Mouse (Mus musculus): ENCODE measurements around the gene Hspd1.
"Not testable (repeated sequence)": the region's sequence is repeated elsewhere in the genome, so short reads cannot be mapped to it uniquely, and the experiment has no call there.

Gene Hspd1

DNA sequence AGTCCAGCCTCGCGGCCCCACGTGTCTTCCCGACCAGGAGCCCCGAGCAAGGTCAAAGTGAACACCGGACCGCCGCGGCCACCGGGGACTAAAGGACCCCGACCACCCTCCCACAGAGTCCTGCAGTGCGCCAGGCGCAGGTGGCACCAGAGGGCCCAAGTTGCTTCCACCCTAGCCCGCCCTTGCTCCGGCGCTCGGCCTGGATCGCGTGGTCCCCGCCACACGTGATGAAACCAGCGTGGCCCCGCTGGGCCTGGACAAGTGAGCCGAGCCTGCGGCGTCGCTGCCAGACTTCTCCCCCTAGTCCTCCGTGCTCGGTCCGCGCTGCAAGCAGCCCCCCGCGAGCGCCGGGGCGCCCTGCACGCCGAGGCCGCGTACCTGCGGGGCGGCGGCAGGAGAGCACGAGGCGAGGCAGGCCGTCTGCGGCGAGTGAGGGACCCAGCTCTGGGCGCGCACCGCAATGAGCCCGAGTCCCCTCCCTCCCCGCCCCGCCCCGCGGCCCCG is 590 bp downstream of the Hspd1 start:
- peak; percentile 22 for DNase-seq (ENCODE audit: low spot score)

DNA sequence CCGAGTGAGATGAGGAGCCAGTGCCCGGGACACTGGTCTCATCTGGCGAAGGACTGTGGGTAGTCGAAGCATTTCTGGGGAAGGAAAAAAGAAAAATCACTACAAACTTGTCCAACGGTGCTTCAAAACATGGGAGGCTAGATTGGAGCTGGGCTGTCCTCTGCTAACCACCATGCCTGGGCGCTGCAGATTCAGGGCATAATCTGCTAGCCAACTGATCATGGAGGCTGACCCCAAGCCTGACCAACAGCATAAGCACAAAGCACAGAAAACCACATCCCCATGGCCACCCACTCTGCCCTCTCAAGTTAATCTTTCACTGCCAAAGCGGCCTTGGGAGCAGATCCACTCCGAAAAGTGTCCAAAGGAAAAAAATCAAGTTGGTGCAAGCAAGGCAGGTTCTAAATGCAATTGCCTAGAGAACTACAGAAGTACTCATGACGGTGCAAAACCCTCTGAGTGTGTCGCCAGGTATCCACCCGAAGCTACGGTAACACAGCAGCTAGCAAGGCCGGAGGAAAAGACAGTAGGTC is 1.1 kb downstream of the Hspd1 start:
- DNase-seq (ENCODE audit: low spot score) = no peak

DNA sequence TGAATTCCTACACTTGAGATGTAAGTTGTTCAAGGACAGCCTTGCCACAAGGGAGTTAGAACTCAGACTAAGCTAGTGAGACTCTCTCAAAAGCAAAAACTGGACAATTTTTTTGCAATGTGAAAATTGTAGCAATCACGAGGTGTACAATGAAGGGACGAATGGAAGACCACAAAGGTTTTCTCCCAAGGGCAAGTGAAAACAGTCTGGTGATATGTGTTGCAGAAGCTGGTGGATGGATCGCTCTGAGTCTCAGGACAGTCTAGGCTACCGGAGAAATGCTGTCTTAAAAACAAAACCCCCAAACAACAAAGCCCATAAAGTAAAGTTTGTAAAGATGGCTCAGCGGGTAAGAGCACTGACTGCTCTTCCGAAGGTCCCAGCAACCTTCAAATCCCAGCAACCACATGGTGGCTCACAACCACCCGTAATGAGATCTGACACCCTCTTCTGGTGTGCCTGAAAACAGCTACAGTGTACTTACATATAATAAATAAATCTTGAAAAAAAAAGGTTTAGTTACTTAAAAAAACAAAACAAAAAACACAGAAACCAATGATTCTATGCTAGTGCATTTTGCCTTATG is 2.2 kb downstream of the Hspd1 start:
- no peak for DNase-seq (ENCODE audit: low spot score)

DNA sequence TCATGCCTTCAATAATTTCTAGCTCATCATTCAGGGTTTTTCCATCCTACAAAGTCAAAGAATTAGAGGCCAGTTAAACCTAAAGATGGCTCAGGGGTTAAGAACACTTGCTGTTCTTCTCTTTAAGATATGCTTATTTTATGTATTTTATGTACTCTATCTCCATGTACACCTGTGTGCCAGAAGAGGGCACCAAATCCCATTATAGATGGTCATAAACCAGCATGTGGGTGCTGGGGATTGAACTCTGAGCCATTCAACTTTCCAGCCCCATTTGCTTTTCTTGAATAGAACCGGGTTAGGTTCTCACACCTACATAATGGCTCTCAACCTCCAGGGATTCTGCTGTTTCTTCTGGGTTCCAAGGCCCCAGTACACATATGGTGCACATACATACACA is 5.9 kb downstream of the Hspd1 start:
- no peak for DNase-seq (ENCODE audit: low spot score)

DNA sequence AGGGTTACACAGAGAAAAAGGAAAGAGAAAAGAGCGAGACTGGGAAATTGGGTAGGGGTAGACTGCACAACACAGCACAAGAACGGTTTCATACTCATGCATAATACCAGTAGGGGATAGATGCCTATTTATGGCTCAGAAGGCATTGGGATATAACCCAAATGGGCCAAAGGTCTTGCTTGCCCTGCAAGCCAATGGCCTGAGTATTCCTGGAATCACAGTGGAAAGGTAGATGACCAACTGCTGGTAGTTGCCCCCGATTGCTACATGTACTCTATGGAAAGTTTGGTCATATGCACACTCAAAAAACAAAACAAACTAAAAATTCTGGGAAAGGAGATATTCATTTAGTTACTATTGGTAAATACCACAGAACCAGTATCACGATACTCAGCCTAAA is 8.4 kb downstream of the Hspd1 start:
- no peak for DNase-seq (ENCODE audit: low spot score)

DNA sequence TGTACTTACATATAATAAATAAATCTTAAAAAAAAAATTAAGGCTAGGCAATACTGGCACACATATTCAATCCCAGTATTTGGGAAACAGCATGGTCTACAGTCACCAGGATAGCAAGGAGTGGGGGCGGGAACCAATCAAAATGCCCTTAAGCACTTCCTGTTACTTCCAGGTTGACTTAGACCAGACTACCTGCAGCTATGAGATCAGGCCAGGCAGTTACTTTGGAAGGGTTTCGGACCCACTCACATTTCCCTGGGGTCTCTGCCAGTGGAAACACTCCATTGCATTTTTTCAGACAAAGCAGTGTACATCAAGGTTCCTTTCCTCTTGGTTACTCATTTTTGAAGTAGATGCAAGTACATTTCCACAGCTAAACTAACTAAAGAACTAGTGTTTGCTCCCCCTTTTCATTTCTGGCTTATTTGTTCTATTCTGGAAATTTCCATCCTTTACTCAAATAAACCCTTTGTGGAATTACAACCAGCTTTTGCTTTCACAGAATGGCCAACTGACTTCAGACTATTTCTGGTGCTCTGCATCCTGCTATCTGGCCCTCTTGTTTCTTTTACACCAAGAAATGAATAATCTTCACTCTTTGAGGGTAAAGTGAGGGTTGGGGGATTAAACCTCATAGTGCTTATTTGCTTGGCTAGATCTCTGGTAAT is 11.1 kb downstream of the Hspd1 start:
- no peak for DNase-seq (ENCODE audit: low spot score)

DNA sequence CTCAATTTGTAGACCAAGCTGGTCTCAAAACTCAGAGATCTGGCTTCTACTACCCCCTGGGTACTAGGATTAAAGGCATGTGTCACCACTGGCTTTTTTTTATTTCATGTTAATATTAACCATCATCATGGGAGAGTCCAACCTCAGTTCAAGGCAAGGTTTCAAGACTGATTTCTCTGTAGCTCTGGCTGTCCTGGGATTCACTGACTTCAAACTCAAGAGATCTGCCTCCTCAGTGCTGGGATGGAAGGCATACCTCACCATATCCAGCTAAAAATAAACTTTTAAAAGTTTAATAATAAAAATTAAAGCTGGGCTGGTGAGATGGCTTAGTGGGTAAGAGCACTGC is 11.7 kb downstream of the Hspd1 start:
- no peak for DNase-seq (ENCODE audit: low spot score)

DNA sequence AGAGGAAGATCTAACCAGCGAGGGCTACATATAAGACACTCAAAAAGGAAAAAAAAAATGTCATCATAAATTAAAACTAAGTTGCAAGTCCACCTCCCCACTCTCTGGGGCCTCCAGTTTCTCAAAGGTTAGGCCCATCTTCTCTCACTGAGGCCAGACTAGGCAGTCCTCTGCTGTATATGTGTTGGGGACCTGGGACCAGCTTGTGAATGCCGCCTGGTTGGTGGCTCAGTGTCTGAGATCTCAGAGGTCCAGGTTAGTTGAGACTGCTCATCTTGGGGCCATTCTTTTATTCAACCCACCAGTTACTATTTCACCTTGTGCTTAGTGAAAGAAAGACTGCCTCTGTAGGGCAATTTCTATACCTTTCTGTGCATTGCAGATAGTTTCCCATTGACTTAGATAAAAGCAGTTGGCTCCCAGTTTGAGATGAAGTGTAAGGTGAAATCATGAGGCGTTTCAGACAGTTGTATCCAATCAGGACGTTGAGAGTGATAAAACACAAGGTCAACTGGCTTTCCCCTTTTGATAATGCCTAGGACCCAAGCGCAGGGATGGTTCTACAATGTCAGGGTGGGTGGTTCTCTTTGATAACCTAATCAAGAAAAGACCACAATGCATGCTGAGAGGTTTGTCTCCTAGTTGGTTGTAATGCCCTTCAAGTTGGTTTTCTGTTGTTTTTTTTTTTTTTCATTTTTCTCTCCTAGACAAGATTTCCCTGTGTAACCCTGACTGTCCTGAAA is 12.2 kb downstream of the Hspd1 start:
- DNase-seq (ENCODE audit: low spot score) = no peak

DNA sequence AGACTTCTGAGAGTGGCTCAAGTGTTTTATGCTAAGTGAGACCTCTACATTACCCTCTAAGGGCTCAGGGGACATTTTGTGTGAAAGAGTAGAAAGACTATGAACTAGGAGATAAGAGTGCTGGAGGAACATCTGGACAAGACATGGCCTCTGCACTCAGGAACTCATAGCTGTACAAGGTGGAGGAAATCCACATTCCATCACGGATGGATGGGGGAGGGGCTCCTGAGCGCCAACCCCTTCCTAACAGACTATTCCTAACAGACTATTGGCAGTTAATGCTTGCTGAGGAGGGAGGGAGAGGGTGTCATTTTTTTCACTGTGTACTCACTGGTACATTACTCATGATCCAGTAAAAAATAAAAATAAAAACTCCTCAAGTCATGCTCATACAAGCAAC is 13.3 kb downstream of the Hspd1 start:
- no peak for DNase-seq (ENCODE audit: low spot score)

DNA sequence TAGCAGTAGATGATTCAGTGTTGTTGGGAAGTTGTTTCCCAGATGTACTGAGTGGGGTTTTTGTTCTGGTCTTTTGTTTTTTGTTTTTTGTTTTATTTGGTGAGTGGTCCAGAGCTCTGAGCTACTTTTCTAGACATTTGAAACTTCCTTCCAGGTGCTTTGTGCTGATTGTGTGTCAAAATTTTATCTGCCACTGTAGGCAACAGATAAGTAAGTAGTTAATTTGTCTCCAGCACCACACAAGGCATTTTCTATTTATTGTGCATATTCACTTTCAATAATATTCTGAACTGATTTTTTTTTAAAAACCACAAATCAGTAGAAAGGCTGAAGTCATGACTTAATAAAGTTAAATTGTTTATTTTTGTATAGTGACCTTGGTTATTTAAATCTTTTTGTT is 15.7 kb downstream of the Hspd1 start:
- not testable (repeated sequence) for DNase-seq (ENCODE audit: low spot score)

DNA sequence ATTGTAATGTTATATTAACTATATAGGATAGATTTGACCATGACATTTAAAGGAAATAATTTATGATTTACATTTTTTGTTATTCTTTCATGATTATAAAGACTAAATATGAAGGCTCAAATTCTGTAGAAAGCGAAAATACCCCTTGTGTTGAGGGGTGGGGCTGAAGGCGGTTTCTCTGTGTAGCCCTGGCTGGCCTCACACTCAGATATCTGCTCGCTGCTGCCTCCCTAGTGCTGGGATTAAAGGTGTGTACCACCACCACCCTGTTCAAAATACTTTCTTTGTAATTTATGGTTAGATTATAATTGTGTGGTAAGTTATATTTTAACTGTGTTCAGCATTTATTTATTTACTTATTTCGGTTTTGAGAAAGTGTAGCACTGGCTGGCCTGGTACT is 26.3 kb downstream of the Hspd1 start:
- no peak for DNase-seq (ENCODE audit: low spot score)

DNA sequence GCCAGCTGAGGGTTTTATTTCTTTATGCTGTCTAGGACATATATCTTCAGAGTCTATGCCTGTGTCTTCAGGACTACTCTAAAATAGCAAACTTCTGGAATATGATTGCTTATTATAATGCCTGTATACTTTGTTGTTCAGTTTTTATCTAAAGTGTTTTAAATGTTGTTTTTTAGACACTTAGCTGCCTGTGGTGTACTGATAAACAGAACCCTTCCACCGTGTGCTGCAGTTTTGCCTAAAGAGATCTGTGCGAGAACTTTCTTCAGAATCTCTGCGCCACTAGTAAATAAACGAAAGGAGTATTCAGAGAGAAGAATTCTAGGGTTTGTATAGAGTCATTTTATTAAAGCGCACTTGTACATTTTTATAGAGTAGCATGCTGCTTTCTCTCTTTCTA is 26.9 kb downstream of the Hspd1 start:
- DNase-seq (ENCODE audit: low spot score) = no peak

DNA sequence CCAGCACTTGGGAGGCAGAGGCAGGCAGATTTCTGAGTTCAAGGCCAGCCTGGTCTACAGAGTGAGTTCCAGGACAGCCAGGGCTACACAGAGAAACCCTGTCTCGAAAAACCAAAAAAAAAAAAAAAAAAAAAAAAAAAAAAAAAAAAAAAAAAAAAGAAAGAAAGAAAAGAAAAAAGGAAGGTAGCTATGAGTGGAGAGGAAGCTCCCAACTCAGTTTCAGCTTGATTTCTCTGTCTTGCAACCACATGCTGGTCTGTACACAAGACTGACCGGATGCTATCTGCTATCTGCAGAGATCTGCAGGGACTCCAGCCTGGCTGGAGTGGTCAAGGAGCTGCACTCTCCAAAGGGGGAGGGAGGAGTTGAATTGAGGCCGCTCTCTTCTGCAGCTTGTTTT is 29.7 kb downstream of the Hspd1 start:
- not testable (repeated sequence) for DNase-seq (ENCODE audit: low spot score)

DNA sequence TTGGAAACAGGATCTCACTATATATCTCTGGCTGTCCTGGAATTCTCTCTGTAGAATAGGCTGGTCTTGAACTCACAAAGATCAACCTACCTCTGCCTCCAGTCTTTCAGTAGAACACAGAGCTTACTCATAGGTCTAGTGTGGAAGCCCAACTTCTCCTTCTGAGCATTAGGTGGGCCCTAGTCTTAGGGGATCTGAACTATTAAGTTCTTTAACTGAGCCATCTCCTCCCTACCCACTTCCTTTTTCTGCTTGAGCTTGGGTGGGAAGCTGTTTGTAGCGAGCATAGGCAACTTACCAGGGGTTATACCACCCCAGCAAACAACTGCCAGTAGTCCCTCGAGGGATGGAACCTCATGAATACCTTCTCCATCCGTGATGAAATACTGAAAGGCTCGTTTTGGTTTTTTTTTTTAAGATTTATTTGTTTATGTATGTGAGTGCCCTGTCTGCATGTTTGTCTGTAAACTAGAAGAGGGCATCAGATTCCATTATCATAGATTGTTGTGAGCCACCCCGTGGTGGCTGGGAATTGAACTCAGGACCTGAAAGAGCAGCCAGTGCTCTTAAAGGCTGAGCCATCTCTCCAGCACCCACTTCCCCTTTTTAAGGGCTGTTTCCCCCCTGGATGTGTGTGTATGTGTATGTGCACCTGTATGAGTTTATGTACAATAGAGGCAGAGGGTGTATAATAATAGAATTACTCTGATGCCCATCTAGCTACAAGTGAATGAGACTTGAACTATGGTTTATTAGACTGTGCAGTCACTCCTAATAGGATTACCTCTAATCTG is 32.5 kb downstream of the Hspd1 start:
- no peak for DNase-seq (ENCODE audit: low spot score)

DNA sequence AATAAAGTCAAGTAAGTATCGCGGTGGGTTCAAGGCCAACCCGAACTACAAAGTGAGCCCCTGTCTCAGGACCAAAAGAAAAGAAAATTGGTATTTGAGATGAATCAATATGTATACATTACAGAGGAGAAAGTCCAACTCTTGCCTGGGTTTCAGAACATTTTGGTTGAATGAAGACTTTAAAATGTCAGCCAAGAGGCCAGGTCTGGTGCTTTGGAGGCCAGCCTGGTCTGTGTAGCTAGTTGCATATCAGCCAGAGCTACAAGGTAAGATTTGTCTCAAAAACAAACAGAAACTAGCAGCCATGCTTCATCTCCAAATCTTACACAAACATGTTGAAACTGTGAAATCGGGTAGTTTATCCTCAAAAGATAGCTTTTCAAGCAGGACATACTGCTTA is 34.4 kb downstream of the Hspd1 start:
- no peak for DNase-seq (ENCODE audit: low spot score)

DNA sequence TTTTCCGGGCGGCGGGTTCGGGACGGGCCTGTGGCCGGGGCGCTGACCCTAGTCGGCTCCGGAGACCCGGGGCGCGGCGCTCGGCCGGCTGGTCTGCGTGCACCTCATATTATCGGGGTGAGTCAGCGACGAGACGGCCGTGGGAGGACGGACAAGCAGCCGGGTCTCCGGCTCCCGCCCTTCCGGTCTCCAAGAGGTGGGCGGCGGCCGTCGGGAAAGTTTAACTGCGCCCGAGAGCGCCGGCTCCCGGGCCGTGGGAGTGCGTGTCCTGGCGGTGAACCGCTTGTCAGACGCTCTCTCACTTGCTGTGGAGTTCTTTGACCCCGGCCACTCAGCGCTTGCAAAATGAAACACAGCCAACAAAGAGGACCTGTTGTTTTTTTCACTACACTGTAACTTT is 35.0 kb downstream of the Hspd1 start:
- no peak for DNase-seq (ENCODE audit: low spot score)

DNA sequence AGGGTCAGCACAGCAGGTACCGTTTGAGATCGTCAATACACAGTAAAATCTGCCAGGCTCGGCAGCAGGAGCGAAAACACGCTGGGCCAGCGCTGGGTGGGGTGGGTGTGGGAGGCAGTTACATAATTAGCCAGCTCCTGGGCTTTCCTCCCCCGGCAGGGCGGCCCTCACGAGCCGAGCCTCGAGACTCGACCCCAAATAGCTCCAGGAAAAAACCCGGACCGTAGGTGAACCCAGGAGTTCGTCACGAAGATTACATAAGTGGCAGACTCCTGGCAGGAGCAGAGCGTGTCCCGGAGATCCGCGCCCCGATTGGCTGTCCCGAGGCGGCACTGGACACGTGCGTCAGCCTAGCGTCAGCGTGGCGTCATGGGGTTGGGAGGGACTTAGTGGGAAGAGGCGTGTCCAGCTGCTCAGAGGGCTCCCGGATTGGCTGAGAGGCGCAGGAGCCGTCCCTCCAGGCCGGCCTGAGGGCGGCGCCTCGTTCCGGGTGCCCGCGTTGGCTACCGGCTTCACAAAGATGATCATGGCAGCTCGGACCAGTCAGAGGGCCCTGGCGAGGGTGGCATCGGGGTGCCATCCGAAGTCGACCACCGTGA is 35.6 kb downstream of the Hspd1 start, which contains the start of gene Coq10b:
TSS of gene Coq10b (plus strand) at position 416 of the 599 bp plus-strand sequence.
- peak; percentile 95 for DNase-seq (ENCODE audit: low spot score)

DNA sequence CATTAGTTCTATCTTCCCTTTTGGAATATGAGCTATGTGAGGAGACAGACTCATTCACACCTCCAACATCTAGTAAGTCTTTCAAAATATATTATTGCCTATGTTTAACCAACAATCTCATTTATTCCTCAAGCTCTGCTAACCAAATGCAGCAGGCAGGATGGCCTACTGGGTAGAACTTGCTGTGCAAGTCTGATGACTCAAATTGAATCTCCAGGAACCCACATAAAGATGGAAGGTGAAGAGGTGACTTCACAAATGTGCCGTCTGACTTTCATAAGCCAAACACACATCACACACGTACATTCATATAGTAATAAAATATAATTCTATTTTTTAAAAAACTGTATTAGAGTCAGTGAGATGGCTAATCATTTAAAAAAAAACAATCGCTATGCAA is 36.4 kb downstream of the Hspd1 start:
- DNase-seq (ENCODE audit: low spot score) = no peak

DNA sequence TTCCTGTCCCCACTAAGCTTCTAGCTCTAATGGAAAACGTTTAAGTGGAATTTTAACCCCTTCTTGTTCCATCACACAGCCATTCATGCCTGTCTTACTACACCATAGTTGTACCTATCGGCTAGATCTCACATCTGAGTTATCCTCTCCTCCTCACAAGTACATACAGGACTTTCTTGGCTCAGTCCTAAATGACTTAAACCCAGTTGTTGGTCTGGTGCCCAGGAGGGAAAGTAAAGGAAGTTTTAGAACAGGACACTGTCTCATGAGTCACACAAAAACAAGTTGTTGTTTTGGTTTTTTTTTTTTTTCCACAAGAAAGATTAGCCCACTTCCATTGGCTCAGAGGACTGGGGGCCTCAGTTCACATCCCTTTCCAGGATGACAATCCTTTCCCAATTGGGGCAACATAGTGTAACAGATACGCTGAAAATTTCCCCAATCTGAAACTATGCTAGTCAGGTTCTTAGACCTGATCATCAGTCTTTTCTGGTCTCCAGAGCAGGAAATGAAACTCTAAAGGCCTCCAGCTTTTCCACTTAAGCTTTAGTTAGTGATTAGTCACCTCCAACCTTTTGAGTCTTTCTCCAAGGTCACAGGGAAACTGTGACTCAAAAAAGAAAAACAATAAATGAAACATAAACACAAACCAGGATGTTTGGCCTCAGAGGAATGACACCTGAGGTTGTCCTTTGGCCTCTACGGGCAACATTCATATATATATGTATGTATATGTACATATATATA is 39.0 kb downstream of the Hspd1 start:
- no peak for DNase-seq (ENCODE audit: low spot score)

DNA sequence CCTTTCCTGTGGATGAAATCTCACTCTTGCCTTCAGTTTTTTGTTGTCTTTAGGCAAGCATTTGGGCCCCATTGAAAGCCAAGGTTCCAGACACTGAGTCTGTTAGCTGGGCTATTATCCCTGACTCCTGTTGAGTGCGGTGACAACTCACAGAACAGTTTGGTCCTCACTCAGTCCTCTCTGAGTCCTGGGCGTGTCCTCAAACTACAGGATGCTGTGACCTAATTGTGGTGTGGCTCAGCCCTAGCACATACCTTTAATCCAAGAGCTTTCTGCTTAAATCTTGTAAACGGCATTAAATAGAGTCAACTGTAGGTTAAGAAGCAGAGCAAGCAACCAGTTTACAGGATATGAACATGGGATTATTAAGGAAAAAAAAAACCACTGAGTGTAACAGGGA is 44.9 kb downstream of the Hspd1 start:
- no peak for DNase-seq (ENCODE audit: low spot score)

DNA sequence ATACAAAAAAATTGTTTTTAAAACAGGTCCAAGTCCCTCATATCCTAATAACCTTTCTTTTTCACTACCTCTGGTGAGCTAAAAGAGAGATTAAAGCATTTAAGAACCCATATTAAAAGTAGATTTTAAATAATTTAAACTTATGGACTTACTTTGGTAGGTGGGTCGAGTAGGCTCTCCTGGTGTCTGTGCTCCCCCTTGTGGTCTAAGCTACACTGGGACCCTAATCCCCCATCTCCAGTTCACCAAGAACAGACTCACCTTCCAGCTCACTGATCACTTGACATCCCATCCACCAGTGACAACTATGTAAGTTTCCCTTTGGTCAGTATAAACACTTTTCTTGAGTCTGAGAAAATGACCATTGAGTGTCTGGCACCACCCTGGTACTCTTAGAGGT is 45.8 kb downstream of the Hspd1 start:
- no peak for DNase-seq (ENCODE audit: low spot score)

All from layer of hippocampus, adult 9-10 months (tissue).